Mouse (Mus musculus) embryonic fibroblast, embryonic 13.5 days (primary cell): ENCODE measurements around the gene Irak1.

Source experiments
- CTCF ChIP-seq: IDR thresholded peaks from 2 replicates; pipeline ENCODE4 v1.5.1; 2011; ENCODE audit warnings: mild to moderate bottlenecking, control low read depth, low read length, moderate library complexity, borderline replicate concordance; ENCODE audit not compliant: insufficient read depth
- POLR2A ChIP-seq: IDR thresholded peaks from 2 replicates; pipeline ENCODE4 v1.6.1; 2011; ENCODE audit warnings: low read depth, mild to moderate bottlenecking, control low read depth, low read length, moderate library complexity

GRCm38 (mm10) chrX:74067891-74068290, 44.2 kb upstream of the Irak1 start:
- no peak for TF ChIP-seq CTCF
- no peak for TF ChIP-seq POLR2A
